Mouse (Mus musculus) skeletal muscle tissue, postnatal 0 days (tissue): ENCODE data around the gene Anxa4. TPM values are rescaled to one million over a fixed set of nuclear protein-coding genes. Genes with fewer than 3 reads are reported as not detected.

Experiments used
- polyA plus RNA-seq: library from polyadenylated mRNA; unstranded; fragments of >200 nt; fragmentation: Nextera tagmentation; extraction: Ambion mirVana; gene quantifications from 2 replicates; pipeline ENCODE4 v1.2.1, GENCODE M21; 2015

Anxa4 gene
- 36.0 and 41.0 TPM in 2 replicates for polyA plus RNA-seq

DNA sequence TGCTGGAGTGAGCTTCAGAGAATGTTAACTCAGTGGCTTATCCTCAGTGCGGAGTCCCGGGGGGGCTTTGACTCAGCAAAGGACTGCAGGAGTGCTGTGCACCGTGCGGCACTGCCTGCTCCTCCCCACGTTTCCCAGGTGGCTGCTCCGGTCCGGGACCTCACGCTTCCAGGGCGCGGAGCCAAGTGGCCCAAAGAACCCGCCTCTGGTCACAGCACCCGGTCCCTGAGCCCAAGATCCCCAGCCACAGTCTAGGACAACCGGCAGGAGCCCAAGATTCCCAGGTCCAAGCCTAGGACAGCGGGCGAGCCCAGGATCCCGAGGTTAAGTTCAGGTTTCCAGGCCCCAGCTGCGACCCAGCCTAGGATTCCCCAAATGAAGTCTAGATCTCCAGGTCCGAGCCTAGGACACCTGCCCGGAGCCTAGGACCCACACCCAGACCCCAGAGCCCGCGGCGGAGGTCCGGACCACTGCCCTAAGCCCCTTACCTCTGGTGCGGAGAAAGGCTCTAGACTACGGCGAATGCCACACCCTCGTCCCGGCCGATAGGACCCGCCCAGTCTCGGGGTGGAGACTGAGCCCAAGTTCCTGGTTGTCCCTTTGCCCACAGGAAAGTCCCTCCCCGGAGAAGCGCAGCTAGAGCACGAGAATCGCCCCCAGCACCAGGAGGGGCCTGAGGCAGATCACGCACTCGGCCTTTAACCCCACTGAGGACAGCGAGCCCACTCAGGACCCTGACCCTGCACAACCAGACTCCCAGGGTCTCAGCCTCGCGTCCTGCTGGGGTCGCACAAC, at the start of gene Anxa4:
Anxa4 (minus strand) TSS at position 564 of the 795 bp plus-strand sequence.

DNA sequence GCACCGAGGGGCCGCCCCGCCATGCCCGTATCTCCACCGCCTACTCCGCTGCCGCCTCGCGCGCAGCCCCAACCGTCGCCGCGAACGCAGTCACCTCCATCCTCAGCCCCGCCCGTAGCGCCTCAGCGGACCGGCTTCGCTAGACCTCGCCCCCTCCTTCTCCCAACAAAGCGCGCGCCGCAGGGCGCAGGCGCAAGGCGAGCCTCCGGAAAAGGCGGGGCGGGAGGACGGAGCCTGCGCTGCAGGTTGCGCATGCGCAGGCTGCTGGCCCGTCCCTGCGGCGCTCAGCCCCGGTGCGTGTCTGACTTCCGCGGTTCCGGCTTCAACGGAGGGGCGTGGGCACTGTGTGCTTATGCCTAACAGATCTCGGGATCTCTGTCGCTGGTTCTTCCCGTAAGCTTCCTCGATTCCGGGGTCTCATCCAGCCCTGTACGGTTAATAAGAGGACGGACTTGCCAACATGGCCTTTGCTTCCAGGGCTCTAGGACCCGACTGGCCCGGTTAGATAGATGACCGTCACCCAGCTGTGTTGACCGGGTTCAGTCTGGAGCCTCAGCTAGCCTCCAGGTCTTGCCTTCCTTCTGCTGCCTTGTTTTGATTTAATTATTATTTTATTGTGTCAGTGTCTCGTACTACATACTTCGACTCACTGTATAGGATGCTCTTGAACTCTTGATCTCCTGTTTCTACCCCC, 60.1 kb downstream of the Anxa4 start, which contains the start of gene Gmcl1:
Gmcl1 (minus strand) TSS at position 201 of the 694 bp plus-strand sequence.

Other genes starting within 250 kb of the Anxa4 start
- gene Asprv1, start 165.4 kb downstream of the Anxa4 start, polyA plus RNA-seq, result 0.45 and 66.0 TPM in 2 replicates
- gene Mxd1, start 124.4 kb downstream of the Anxa4 start, polyA plus RNA-seq, result 3.4 and 4.3 TPM in 2 replicates
- gene Snrnp27, start 109.1 kb downstream of the Anxa4 start, polyA plus RNA-seq, result 133 and 140 TPM in 2 replicates
- gene Gmcl1, start 60.2 kb downstream of the Anxa4 start, polyA plus RNA-seq, result 5.8 and 9.0 TPM in 2 replicates
- 6.4 and 8.7 TPM in 2 replicates for gene Aak1, start 55.9 kb upstream of the Anxa4 start, polyA plus RNA-seq
- 115 and 120 TPM in 2 replicates for gene Nfu1, start 215.7 kb upstream of the Anxa4 start, polyA plus RNA-seq
- 10.5 and 11.0 TPM in 2 replicates for gene Gfpt1, start 249.3 kb upstream of the Anxa4 start, polyA plus RNA-seq